Mouse (Mus musculus): ENCODE measurements around the gene Ccdc85c. TPM values are rescaled to one million over a fixed set of nuclear protein-coding genes. Genes with fewer than 3 reads are reported as not detected.

Gene Ccdc85c
- polyA plus RNA-seq, 1 experiment from 2014 or later = 7.0 TPM

GRCm38 (mm10) chr12:108195761-108196160, 79.5 kb downstream of the Ccdc85c start:
- Histone ChIP-seq H3K4me3 (ENCODE audit: low read depth, low read length) (no peak overlapping the region), H3K4me2 (replicated peaks; ENCODE audit: low read depth) (no peak overlapping the region), H3K27me3 (ENCODE audit: control insufficient read depth, insufficient read depth, low read length) (no peaks in the 10 kb centered on the region), H3K9ac (ENCODE audit: low read length) (no peak overlapping the region), H3K36me3 (ENCODE audit: control insufficient read depth, insufficient read depth, low read length) (peaks cover 45% of the 10 kb centered on the region), H3K9me3 (ENCODE audit: control insufficient read depth, low read length) (no peaks in the 10 kb centered on the region), H3K27ac (replicated peaks) (no peak overlapping the region), H3K4me1 (replicated peaks; ENCODE audit: control insufficient read depth, insufficient read depth) (no peaks in the 10 kb centered on the region)
- no peak for TF ChIP-seq CTCF (IDR thresholded peaks at IDR 0.05; ENCODE audit: low read depth)
- TF ChIP-seq EP300 (optimal IDR thresholded peaks at IDR 0.05) = no peak
- 95% methylated on average over 11 of the region's 11 CpGs for WGBS
- ATAC-seq (ENCODE audit: low FRiP score, low TSS enrichment) (no peak), DNase-seq (ENCODE audit: low spot score) (no peak)

GRCm38 (mm10) chr12:108193878-108194277, 81.3 kb downstream of the Ccdc85c start:
- ATAC-seq (ENCODE audit: low FRiP score, low TSS enrichment) (peak; percentile 33; the same call in 1 of the 2 replicates), DNase-seq (ENCODE audit: low spot score) (no peak)
- Histone ChIP-seq H3K4me1 (replicated peaks; ENCODE audit: control insufficient read depth, insufficient read depth) (no peaks in the 10 kb centered on the region), H3K4me3 (ENCODE audit: low read depth, low read length) (no peak overlapping the region), H3K9ac (ENCODE audit: low read length) (no peak overlapping the region), H3K36me3 (ENCODE audit: control insufficient read depth, insufficient read depth, low read length) (peaks cover 37% of the 10 kb centered on the region), H3K4me2 (replicated peaks; ENCODE audit: low read depth) (no peak overlapping the region), H3K27me3 (ENCODE audit: control insufficient read depth, insufficient read depth, low read length) (no peaks in the 10 kb centered on the region), H3K9me3 (ENCODE audit: control insufficient read depth, low read length) (no peaks in the 10 kb centered on the region), H3K27ac (replicated peaks) (no peak overlapping the region)
- 78% methylated on average over 5 of the region's 5 CpGs for WGBS
- TF ChIP-seq EP300 (optimal IDR thresholded peaks at IDR 0.05) (no peak), CTCF (IDR thresholded peaks at IDR 0.05; ENCODE audit: low read depth) (no peak)

- peak; percentile 25; the same call in 1 of the 2 replicates for TF ChIP-seq CTCF (IDR thresholded peaks at IDR 0.05; ENCODE audit: low read depth)
- TF ChIP-seq EP300 (optimal IDR thresholded peaks at IDR 0.05) = no peak
- 93% methylated on average over 6 of the region's 6 CpGs for WGBS
- Histone ChIP-seq H3K4me3 (ENCODE audit: low read depth, low read length) (no peak overlapping the region), H3K4me1 (replicated peaks; ENCODE audit: control insufficient read depth, insufficient read depth) (no peaks in the 10 kb centered on the region), H3K27me3 (ENCODE audit: control insufficient read depth, insufficient read depth, low read length) (no peaks in the 10 kb centered on the region), H3K4me2 (replicated peaks; ENCODE audit: low read depth) (no peak overlapping the region), H3K27ac (replicated peaks) (no peak overlapping the region), H3K9ac (ENCODE audit: low read length) (no peak overlapping the region), H3K36me3 (ENCODE audit: control insufficient read depth, insufficient read depth, low read length) (peaks cover 22% of the 10 kb centered on the region), H3K9me3 (ENCODE audit: control insufficient read depth, low read length) (no peaks in the 10 kb centered on the region)
- no peak for ATAC-seq (ENCODE audit: low FRiP score, low TSS enrichment)
- no peak for DNase-seq (ENCODE audit: low spot score)
These were observed 87.6 kb downstream of the Ccdc85c start for GRCm38 (mm10) chr12:108187541-108188091.

GRCm38 (mm10) chr12:108181716-108182115, 93.5 kb downstream of the Ccdc85c start:
- ATAC-seq (ENCODE audit: low FRiP score, low TSS enrichment) = no peak
- no peaks in the 10 kb centered on the region for H3K9me3 ChIP-seq (ENCODE audit: control insufficient read depth, low read length)
- WGBS = 92% methylated on average over 6 of the region's 6 CpGs

GRCm38 (mm10) chr12:108179321-108180266, 95.6 kb downstream of the Ccdc85c start, which contains the start of gene Ccnk:
Gene Ccnk (plus strand): TSS chr12:108179579.
- Histone ChIP-seq H3K27ac (replicated peaks) (peak within 1 kb of the TSS; percentile 98), H3K4me3 (ENCODE audit: low read depth, low read length) (peak within 1 kb of the TSS; percentile 98), H3K27me3 (ENCODE audit: control insufficient read depth, insufficient read depth, low read length) (no peaks in the 10 kb centered on the region), H3K9me3 (ENCODE audit: control insufficient read depth, low read length) (no peaks in the 10 kb centered on the region), H3K4me2 (replicated peaks; ENCODE audit: low read depth) (peak within 1 kb of the TSS; percentile 88), H3K36me3 (ENCODE audit: control insufficient read depth, insufficient read depth, low read length) (no peaks in the 10 kb centered on the region), H3K4me1 (replicated peaks; ENCODE audit: control insufficient read depth, insufficient read depth) (peaks cover 10% of the 10 kb centered on the region), H3K9ac (ENCODE audit: low read length) (peak within 1 kb of the TSS; percentile 98)
- TF ChIP-seq CTCF (IDR thresholded peaks at IDR 0.05; ENCODE audit: low read depth) = peak; percentile 46
- peak; percentile 37 for TF ChIP-seq EP300 (optimal IDR thresholded peaks at IDR 0.05)
- DNase-seq (ENCODE audit: low spot score) = peak; percentile 100
- peak; percentile 98 for ATAC-seq (ENCODE audit: low FRiP score, low TSS enrichment)
- under 1% methylated on average over 80 of the region's 82 CpGs for WGBS

More at GRCm38 (mm10) chr12:108181716-108182115, 93.5 kb downstream of the Ccdc85c start:
- Histone ChIP-seq H3K4me1 (replicated peaks; ENCODE audit: control insufficient read depth, insufficient read depth) (peaks cover 10% of the 10 kb centered on the region), H3K36me3 (ENCODE audit: control insufficient read depth, insufficient read depth, low read length) (peaks cover 1% of the 10 kb centered on the region; the same call in 1 of the 2 replicates), H3K4me2 (replicated peaks; ENCODE audit: low read depth) (no peak overlapping the region), H3K27ac (replicated peaks) (no peak overlapping the region), H3K4me3 (ENCODE audit: low read depth, low read length) (no peak overlapping the region), H3K9ac (ENCODE audit: low read length) (no peak overlapping the region), H3K27me3 (ENCODE audit: control insufficient read depth, insufficient read depth, low read length) (no peaks in the 10 kb centered on the region)
- no peak for TF ChIP-seq CTCF (IDR thresholded peaks at IDR 0.05; ENCODE audit: low read depth)
- TF ChIP-seq EP300 (optimal IDR thresholded peaks at IDR 0.05) = no peak
- DNase-seq (ENCODE audit: low spot score) = no peak

GRCm38 (mm10) chr12:108179246-108179320, 96.1 kb downstream of the Ccdc85c start, which contains the start of gene Setd3:
Gene Setd3 (minus strand): TSS chr12:108179314.
- Histone ChIP-seq H3K9me3 (ENCODE audit: control insufficient read depth, low read length) (no peaks in the 10 kb centered on the region), H3K36me3 (ENCODE audit: control insufficient read depth, insufficient read depth, low read length) (no peaks in the 10 kb centered on the region), H3K27ac (replicated peaks) (peak within 1 kb of the TSS; percentile 98), H3K9ac (ENCODE audit: low read length) (peak within 1 kb of the TSS; percentile 98), H3K4me1 (replicated peaks; ENCODE audit: control insufficient read depth, insufficient read depth) (peaks cover 10% of the 10 kb centered on the region), H3K4me3 (ENCODE audit: low read depth, low read length) (peak within 1 kb of the TSS; percentile 98), H3K27me3 (ENCODE audit: control insufficient read depth, insufficient read depth, low read length) (no peaks in the 10 kb centered on the region), H3K4me2 (replicated peaks; ENCODE audit: low read depth) (peak within 1 kb of the TSS; percentile 88)
- ATAC-seq (ENCODE audit: low FRiP score, low TSS enrichment) = no peak
- TF ChIP-seq EP300 (optimal IDR thresholded peaks at IDR 0.05) (no peak), CTCF (IDR thresholded peaks at IDR 0.05; ENCODE audit: low read depth) (no peak)
- 5% methylated on average over 4 of the region's 9 CpGs for WGBS
- no peak for DNase-seq (ENCODE audit: low spot score)

Data from stomach, postnatal 0 days (tissue).